Mouse (Mus musculus) naive thymus-derived CD4-positive, alpha-beta T cell, adult 2 months (primary cell): ENCODE results near the gene Tspan18.

Source experiments
- DNase-seq: peaks from one replicate; pipeline ENCODE4 v3.0.0-alpha.2; 2011; ENCODE audit warnings: low read depth

The Tspan18 gene

GRCm38 (mm10) chr2:93339373-93340106 lies 5.2 kb upstream of the Tspan18 start:
- no peak for DNase-seq

- no peak for DNase-seq
Measured at GRCm38 (mm10) chr2:93335996-93336395, 1.7 kb upstream of the Tspan18 start.

GRCm38 (mm10) chr2:93333241-93333816 lies 976 bp downstream of the Tspan18 start:
- peak; percentile 48 for DNase-seq

- DNase-seq = no peak
Measured at GRCm38 (mm10) chr2:93332277-93332676, 2.0 kb downstream of the Tspan18 start.

GRCm38 (mm10) chr2:93331121-93331520 lies 3.2 kb downstream of the Tspan18 start:
- DNase-seq = no peak

- no peak for DNase-seq
Measured at GRCm38 (mm10) chr2:93329120-93329519, 5.2 kb downstream of the Tspan18 start.

- DNase-seq = no peak
Measured at GRCm38 (mm10) chr2:93327915-93328555, 6.3 kb downstream of the Tspan18 start.

GRCm38 (mm10) chr2:93324681-93325080 lies 9.6 kb downstream of the Tspan18 start:
- no peak for DNase-seq

GRCm38 (mm10) chr2:93321946-93322345 lies 12.4 kb downstream of the Tspan18 start:
- no peak for DNase-seq

GRCm38 (mm10) chr2:93320267-93320666 lies 14.0 kb downstream of the Tspan18 start:
- DNase-seq = no peak

GRCm38 (mm10) chr2:93319598-93319997 lies 14.7 kb downstream of the Tspan18 start:
- DNase-seq = no peak

GRCm38 (mm10) chr2:93318781-93319349 lies 15.4 kb downstream of the Tspan18 start:
- no peak for DNase-seq

GRCm38 (mm10) chr2:93313768-93314632 lies 20.3 kb downstream of the Tspan18 start:
- DNase-seq = no peak

GRCm38 (mm10) chr2:93312458-93312857 lies 21.8 kb downstream of the Tspan18 start:
- no peak for DNase-seq

- no peak for DNase-seq
Measured at GRCm38 (mm10) chr2:93309724-93310413, 24.4 kb downstream of the Tspan18 start.

- DNase-seq = no peak
Measured at GRCm38 (mm10) chr2:93306898-93307297, 27.4 kb downstream of the Tspan18 start.

- DNase-seq = no peak
Measured at GRCm38 (mm10) chr2:93304273-93304634, 30.1 kb downstream of the Tspan18 start.

- no peak for DNase-seq
Measured at GRCm38 (mm10) chr2:93303585-93304272, 30.6 kb downstream of the Tspan18 start.

GRCm38 (mm10) chr2:93303260-93303584 lies 31.1 kb downstream of the Tspan18 start:
- DNase-seq = no peak

GRCm38 (mm10) chr2:93297656-93298055 lies 36.6 kb downstream of the Tspan18 start:
- no peak for DNase-seq
